Mouse (Mus musculus): ENCODE data around the gene Ctsc. TPM values are rescaled to one million over a fixed set of nuclear protein-coding genes. Genes with fewer than 3 reads are reported as not detected.

Gene Ctsc
- total RNA-seq, 2 experiments from 2014 or later, result 29.8 to 35.7 TPM

Other genes with a start within 250 kb of the Ctsc start
- under 1 TPM; 0.18 to 0.90 TPM for gene Rab38, start 152.2 kb downstream of the Ctsc start, total RNA-seq (2021)

Measured in gastrocnemius, postnatal 14 days (tissue).